Mouse (Mus musculus) MEL (cell line): ENCODE measurements around the gene Olfr644. TPM values are rescaled to one million over a fixed set of nuclear protein-coding genes. Genes with fewer than 3 reads are reported as not detected.

Experiments
- DNase-seq: peaks from one replicate; pipeline ENCODE4 v3.0.0; 2011; ENCODE audit warnings: low read depth, low spot score
- H3K27ac ChIP-seq: 2 replicates; pipeline ENCODE4 v1.5.1; 2012; ENCODE audit warnings: low read depth, mild to moderate bottlenecking, control low read depth, low read length, moderate library complexity; ENCODE audit not compliant: control insufficient read depth
- H3K27me3 ChIP-seq, 2 experiments: fragments of 150-350 bp in 1 of 2; sonication (generic) in 1 of 2; 2 replicates each; pipeline ENCODE4 v1.6.1; 2012; ENCODE audit warnings: low read length in 2 of 2, mild to moderate bottlenecking in 2 of 2, improper control_type of control experiment in 1 of 2, moderate library complexity in 1 of 2; ENCODE audit not compliant: insufficient read depth in 2 of 2, control insufficient read depth in 1 of 2
- H3K36me3 ChIP-seq, 2 experiments: 2 replicates each; pipeline ENCODE4 v1.6.1; 2012 to 2014; ENCODE audit warnings: low read length in 2 of 2, improper control_type of control experiment in 1 of 2, inconsistent platforms in 1 of 2, mild to moderate bottlenecking in 1 of 2; ENCODE audit not compliant: insufficient read depth in 2 of 2, control insufficient read depth in 1 of 2
- H3K4me1 ChIP-seq, 2 experiments: fragments of 150-350 bp in 1 of 2; sonication (generic) in 1 of 2; 2 replicates each; pipeline ENCODE4 v1.6.1; 2012; ENCODE audit warnings: low read length in 2 of 2, improper control_type of control experiment in 1 of 2, mild to moderate bottlenecking in 1 of 2; ENCODE audit not compliant: insufficient read depth in 2 of 2, control insufficient read depth in 1 of 2
- H3K4me3 ChIP-seq, 2 experiments: fragments of 150-350 bp in 1 of 2; sonication (generic) in 1 of 2; 2 replicates each; pipeline ENCODE4 v1.5.1; 2012; ENCODE audit warnings: low read depth in 2 of 2, low read length in 2 of 2, mild to moderate bottlenecking in 2 of 2, moderate library complexity in 2 of 2, control low read depth in 1 of 2, improper control_type of control experiment in 1 of 2; ENCODE audit not compliant: control insufficient read depth in 1 of 2, insufficient read depth in 1 of 2
- H3K79me2 ChIP-seq: 2 replicates; pipeline ENCODE4 v1.6.1; 2012; ENCODE audit warnings: mild to moderate bottlenecking, low read length, moderate library complexity; ENCODE audit not compliant: control insufficient read depth, poor library complexity, insufficient read depth
- H3K9ac ChIP-seq: 2 replicates; pipeline ENCODE4 v1.6.1; 2012; ENCODE audit warnings: low read depth, mild to moderate bottlenecking, control low read depth, low read length, moderate library complexity; ENCODE audit not compliant: control insufficient read depth, poor library complexity, severe bottlenecking
- H3K9me3 ChIP-seq: fragments of 150-350 bp; sonication (generic); replicated peaks from 2 replicates; pipeline ENCODE4 v1.6.1; 2012; ENCODE audit warnings: mild to moderate bottlenecking, low read length, improper control_type of control experiment, moderate library complexity; ENCODE audit not compliant: insufficient read depth
- CTCF ChIP-seq, 3 experiments: IDR thresholded peaks in 2 of 3; conservative IDR thresholded peaks in 1 of 3; 2 replicates each; pipeline ENCODE4 v1.5.1; 2011 to 2012; ENCODE audit warnings: low read length in 3 of 3, low read depth in 2 of 3, mild to moderate bottlenecking in 2 of 3, improper control_type of control experiment in 1 of 3, inconsistent platforms in 1 of 3, mixed read lengths in 1 of 3, moderate library complexity in 1 of 3; ENCODE audit not compliant: control insufficient read depth in 1 of 3, insufficient read depth in 1 of 3, poor library complexity in 1 of 3, severe bottlenecking in 1 of 3
- E2F4 ChIP-seq: IDR thresholded peaks from 2 replicates; pipeline ENCODE4 v1.6.1; 2011; ENCODE audit warnings: low read depth, low read length, improper control_type of control experiment, borderline replicate concordance
- ELF1 ChIP-seq: IDR thresholded peaks from 2 replicates; pipeline ENCODE4 v1.6.1; 2014; ENCODE audit warnings: low read depth, mild to moderate bottlenecking, inconsistent platforms, low read length, improper control_type of control experiment, moderate library complexity
- EP300 ChIP-seq, 2 experiments: IDR thresholded peaks; 2 replicates each; pipeline ENCODE4 v1.6.1; 2011; ENCODE audit warnings: improper control_type of control experiment in 2 of 2, low read length in 2 of 2, low read depth in 1 of 2, mild to moderate bottlenecking in 1 of 2
- ETS1 ChIP-seq: IDR thresholded peaks from 2 replicates; pipeline ENCODE4 v1.6.1; 2012; ENCODE audit warnings: low read depth, mild to moderate bottlenecking, inconsistent platforms, low read length, improper control_type of control experiment, moderate library complexity
- HCFC1 ChIP-seq: IDR thresholded peaks from 2 replicates; pipeline ENCODE4 v1.6.1; 2012; ENCODE audit warnings: low read depth, mild to moderate bottlenecking, inconsistent platforms, low read length, improper control_type of control experiment, moderate library complexity
- MAZ ChIP-seq: IDR thresholded peaks from 2 replicates; pipeline ENCODE4 v1.6.1; 2012; ENCODE audit warnings: low read depth, mild to moderate bottlenecking, inconsistent platforms, low read length, improper control_type of control experiment
- MXI1 ChIP-seq: IDR thresholded peaks from 2 replicates; pipeline ENCODE4 v1.6.1; 2011; ENCODE audit warnings: mild to moderate bottlenecking, low read depth, low read length, improper control_type of control experiment
- MYB ChIP-seq: IDR thresholded peaks from 2 replicates; pipeline ENCODE4 v1.6.1; 2011; ENCODE audit warnings: mild to moderate bottlenecking, low read depth, low read length, improper control_type of control experiment
- MYC ChIP-seq: IDR thresholded peaks from 2 replicates; pipeline ENCODE4 v1.6.1; 2011; ENCODE audit warnings: low read depth, mild to moderate bottlenecking, low read length, improper control_type of control experiment, moderate library complexity
- NELFE ChIP-seq: IDR thresholded peaks from 2 replicates; pipeline ENCODE4 v1.6.1; 2011; ENCODE audit warnings: low read depth, low read length, improper control_type of control experiment
- POLR2A ChIP-seq, 2 experiments: IDR thresholded peaks; 2 replicates each; pipeline ENCODE4 v1.6.1; 2011 to 2012; ENCODE audit warnings: low read length in 2 of 2, mild to moderate bottlenecking in 2 of 2, control low read depth in 1 of 2, improper control_type of control experiment in 1 of 2, low read depth in 1 of 2, moderate library complexity in 1 of 2; ENCODE audit not compliant: control insufficient read depth in 1 of 2, insufficient read depth in 1 of 2, poor library complexity in 1 of 2
- POLR2AphosphoS5 ChIP-seq: IDR thresholded peaks from 2 replicates; pipeline ENCODE4 v1.6.1; 2012; ENCODE audit warnings: low read depth, borderline replicate concordance, mild to moderate bottlenecking, inconsistent platforms, low read length, moderate library complexity, mixed read lengths
- TAL1 ChIP-seq: IDR thresholded peaks from 2 replicates; pipeline ENCODE4 v1.6.1; 2012; ENCODE audit warnings: mild to moderate bottlenecking, inconsistent platforms, low read length, moderate library complexity, mixed read lengths
- TBP ChIP-seq: IDR thresholded peaks from 2 replicates; pipeline ENCODE4 v1.8.0; 2011; ENCODE audit warnings: low read depth, low read length, improper control_type of control experiment
- USF1 ChIP-seq: IDR thresholded peaks from 2 replicates; pipeline ENCODE4 v1.6.1; 2014; ENCODE audit warnings: low read depth, mild to moderate bottlenecking, inconsistent platforms, low read length, improper control_type of control experiment, moderate library complexity
- USF2 ChIP-seq, 2 experiments: IDR thresholded peaks; 2 replicates each; pipeline ENCODE4 v1.6.1; 2011 to 2012; ENCODE audit warnings: improper control_type of control experiment in 2 of 2, low read length in 2 of 2, borderline replicate concordance in 1 of 2, inconsistent platforms in 1 of 2, low read depth in 1 of 2, mild to moderate bottlenecking in 1 of 2; ENCODE audit not compliant: insufficient read depth in 1 of 2
- ZKSCAN1 ChIP-seq: IDR thresholded peaks from 2 replicates; pipeline ENCODE4 v1.6.1; 2012; ENCODE audit warnings: low read depth, mild to moderate bottlenecking, inconsistent platforms, low read length, improper control_type of control experiment, moderate library complexity
- ZMIZ1 ChIP-seq: IDR thresholded peaks from 2 replicates; pipeline ENCODE4 v1.6.1; 2012; ENCODE audit warnings: low read depth, mild to moderate bottlenecking, inconsistent platforms, low read length, improper control_type of control experiment, moderate library complexity
- ZNF384 ChIP-seq: IDR thresholded peaks from 2 replicates; pipeline ENCODE4 v1.6.1; 2012; ENCODE audit warnings: low read depth, mild to moderate bottlenecking, inconsistent platforms, low read length, improper control_type of control experiment
- polyA plus RNA-seq, 2 experiments: library from polyadenylated mRNA; stranded (reverse) in 1 of 2; unstranded in 1 of 2; fragments of >175 nt in 1 of 2; fragments of >200 nt in 1 of 2; gene quantifications; 2 replicates each; pipeline versions ENCODE4 v1.2.1 to v1.2.4; 2012; ENCODE audit warnings: low replicate concordance in 2 of 2, low read depth in 1 of 2; ENCODE audit not compliant: insufficient read length in 2 of 2, insufficient read depth in 1 of 2, missing spikeins in 1 of 2
- total RNA-seq: library from RNA; depleted of rRNA; stranded (reverse); fragments of 300-350 nt; gene quantifications from 2 replicates; pipeline ENCODE4 v1.2.3, GENCODE M21; 2012; rRNA removed

The Olfr644 gene
- total and polyA plus RNA-seq, 3 experiments: not detected

DNA sequence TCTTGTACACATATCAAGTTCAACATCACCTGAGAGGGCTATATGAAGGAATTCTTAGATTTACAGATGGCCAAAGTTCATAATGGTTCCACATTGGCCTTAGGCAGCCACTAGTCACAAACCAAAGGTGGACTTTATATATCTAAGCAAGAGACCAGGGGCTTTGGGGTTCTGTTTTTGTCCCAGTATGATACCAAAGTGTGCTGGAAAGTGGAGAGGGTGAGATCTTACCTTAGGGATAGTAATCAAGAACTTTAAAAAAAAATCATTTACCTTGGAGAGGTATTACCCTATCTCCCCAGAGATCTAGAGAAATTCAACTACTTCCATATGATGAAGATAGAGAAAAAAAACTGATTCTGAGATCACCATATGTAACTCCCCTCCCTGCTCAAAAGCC, 54.5 kb downstream of the Olfr644 start, which contains the start of gene Olfr639:
Olfr639 (minus strand) TSS at position 101 of the 400 bp plus-strand sequence.
- no peak for DNase-seq
- H3K4me1 ChIP-seq: no peaks in the 10 kb centered on the region
- H3K9ac ChIP-seq: no peak within 1 kb of the TSS
- H3K4me3 ChIP-seq: no peak within 1 kb of the TSS
- no peaks in the 10 kb centered on the region for H3K27me3 ChIP-seq
- no peaks in the 10 kb centered on the region for H3K9me3 ChIP-seq
- no peaks in the 10 kb centered on the region for H3K79me2 ChIP-seq
- no peaks in the 10 kb centered on the region for H3K36me3 ChIP-seq
- no peak for TF ChIP-seq ZKSCAN1
- no peak for TF ChIP-seq USF1
- no peak for TF ChIP-seq MXI1
- no peak for TF ChIP-seq HCFC1
- TF ChIP-seq USF2 (IDR thresholded peaks at IDR 0.05; ENCODE audit: borderline replicate concordance in 1 of 2, insufficient read depth in 1 of 2, low read depth in 1 of 2, low read length in 2 of 2): no peak
- TF ChIP-seq CTCF (IDR thresholded peaks at IDR 0.05 in 2 of 3, conservative IDR thresholded peaks at IDR 0.05 in 1 of 3; ENCODE audit: control insufficient read depth in 1 of 3, insufficient read depth in 1 of 3, low read depth in 2 of 3, low read length in 3 of 3, poor library complexity in 1 of 3, severe bottlenecking in 1 of 3): no peak
- no peak for TF ChIP-seq E2F4
- no peak for TF ChIP-seq POLR2A (IDR thresholded peaks at IDR 0.05; ENCODE audit: control insufficient read depth in 1 of 2, insufficient read depth in 1 of 2, low read depth in 1 of 2, low read length in 2 of 2, poor library complexity in 1 of 2)
- no peak for TF ChIP-seq ETS1
- no peak for TF ChIP-seq TAL1
- TF ChIP-seq ELF1: no peak
- no peak for TF ChIP-seq MYC
- no peak for TF ChIP-seq ZMIZ1
- TF ChIP-seq ZNF384: no peak
- TF ChIP-seq EP300 (IDR thresholded peaks at IDR 0.05; ENCODE audit: low read depth in 1 of 2, low read length in 2 of 2): no peak
- TF ChIP-seq POLR2AphosphoS5: no peak
- no peak for TF ChIP-seq MYB
- no peak for TF ChIP-seq MAZ
- TF ChIP-seq TBP: no peak
- TF ChIP-seq NELFE: no peak
- no peak within 1 kb of the TSS for H3K27ac ChIP-seq

Other genes starting within 250 kb of the Olfr644 start
- 79.0 and 138 TPM in 2 replicates for gene Hbb-bs, start 243.8 kb downstream of the Olfr644 start, total RNA-seq
- gene Hbb-bs, start 243.8 kb downstream of the Olfr644 start, polyA plus RNA-seq: 100 to 1,000 TPM in 1 of 2 experiments, not detected in 1; 208 TPM
- not detected in 2 replicates for gene Hbb-bh2, start 231.3 kb downstream of the Olfr644 start, total RNA-seq
- not detected for gene Hbb-bh2, start 231.3 kb downstream of the Olfr644 start, polyA plus RNA-seq
- gene Hbb-bh1, start 228.7 kb downstream of the Olfr644 start, total RNA-seq: not detected in 2 replicates
- gene Hbb-bh1, start 228.7 kb downstream of the Olfr644 start, polyA plus RNA-seq: under 1 TPM in 1 of 2 experiments, not detected in 1; 0.15 TPM
- gene Hbb-y, start 218.7 kb downstream of the Olfr644 start, total RNA-seq: not detected in 2 replicates
- under 1 TPM in 1 of 2 experiments, not detected in 1; 0.11 TPM for gene Hbb-y, start 218.7 kb downstream of the Olfr644 start, polyA plus RNA-seq
- gene Olfr66, start 185.6 kb downstream of the Olfr644 start, total RNA-seq: not detected in 2 replicates
- gene Olfr66, start 185.6 kb downstream of the Olfr644 start, polyA plus RNA-seq: not detected
- gene Olfr64, start 177.4 kb downstream of the Olfr644 start, total RNA-seq: not detected in 2 replicates
- gene Olfr64, start 177.4 kb downstream of the Olfr644 start, polyA plus RNA-seq: not detected
- gene Olfr65, start 168.4 kb downstream of the Olfr644 start, total RNA-seq: not detected in 2 replicates
- not detected for gene Olfr65, start 168.4 kb downstream of the Olfr644 start, polyA plus RNA-seq
- gene Olfr631, start 143.0 kb downstream of the Olfr644 start, total RNA-seq: not detected in 2 replicates
- gene Olfr631, start 143.0 kb downstream of the Olfr644 start, polyA plus RNA-seq: not detected
- gene Olfr632, start 137.5 kb downstream of the Olfr644 start, total RNA-seq: not detected in 2 replicates
- not detected for gene Olfr632, start 137.5 kb downstream of the Olfr644 start, polyA plus RNA-seq
- not detected in 2 replicates for gene Olfr633, start 127.4 kb downstream of the Olfr644 start, total RNA-seq
- gene Olfr633, start 127.4 kb downstream of the Olfr644 start, polyA plus RNA-seq: not detected
- not detected in 2 replicates for gene Olfr635, start 100.7 kb downstream of the Olfr644 start, total RNA-seq
- gene Olfr635, start 100.7 kb downstream of the Olfr644 start, polyA plus RNA-seq: not detected
- not detected in 2 replicates for gene Olfr638, start 73.1 kb downstream of the Olfr644 start, total RNA-seq
- not detected for gene Olfr638, start 73.1 kb downstream of the Olfr644 start, polyA plus RNA-seq
- gene Olfr639, start 54.6 kb downstream of the Olfr644 start, total RNA-seq: not detected in 2 replicates
- under 1 TPM in 1 of 2 experiments, not detected in 1; 0.03 TPM for gene Olfr639, start 54.6 kb downstream of the Olfr644 start, polyA plus RNA-seq
- gene Olfr640, start 46.3 kb downstream of the Olfr644 start, total RNA-seq: not detected in 2 replicates
- not detected for gene Olfr640, start 46.3 kb downstream of the Olfr644 start, polyA plus RNA-seq
- not detected in 2 replicates for gene Olfr641, start 36.4 kb downstream of the Olfr644 start, total RNA-seq
- not detected for gene Olfr641, start 36.4 kb downstream of the Olfr644 start, polyA plus RNA-seq
- not detected in 2 replicates for gene Olfr642, start 19.2 kb downstream of the Olfr644 start, total RNA-seq
- gene Olfr642, start 19.2 kb downstream of the Olfr644 start, polyA plus RNA-seq: not detected
- gene 4930516K23Rik, start 10.4 kb downstream of the Olfr644 start, total RNA-seq: not detected in 2 replicates
- gene 4930516K23Rik, start 10.4 kb downstream of the Olfr644 start, polyA plus RNA-seq: not detected
- not detected in 2 replicates for gene Olfr645, start 13.6 kb upstream of the Olfr644 start, total RNA-seq
- not detected for gene Olfr645, start 13.6 kb upstream of the Olfr644 start, polyA plus RNA-seq
- not detected in 2 replicates for gene Olfr646, start 33.0 kb upstream of the Olfr644 start, total RNA-seq
- gene Olfr646, start 33.0 kb upstream of the Olfr644 start, polyA plus RNA-seq: not detected
- not detected in 2 replicates for gene Ubqln5, start 58.0 kb upstream of the Olfr644 start, total RNA-seq
- gene Ubqln5, start 58.0 kb upstream of the Olfr644 start, polyA plus RNA-seq: not detected
- gene Olfr643, start 65.5 kb upstream of the Olfr644 start, total RNA-seq: not detected in 2 replicates
- not detected for gene Olfr643, start 65.5 kb upstream of the Olfr644 start, polyA plus RNA-seq
- not detected in 2 replicates for gene Ubqln3, start 71.4 kb upstream of the Olfr644 start, total RNA-seq
- gene Ubqln3, start 71.4 kb upstream of the Olfr644 start, polyA plus RNA-seq: not detected
- not detected in 2 replicates for gene Ubqlnl, start 78.7 kb upstream of the Olfr644 start, total RNA-seq
- gene Ubqlnl, start 78.7 kb upstream of the Olfr644 start, polyA plus RNA-seq: not detected
- gene Olfm5, start 93.0 kb upstream of the Olfr644 start, total RNA-seq: not detected in 2 replicates
- not detected for gene Olfm5, start 93.0 kb upstream of the Olfr644 start, polyA plus RNA-seq
- not detected in 2 replicates for gene Olfr648, start 111.5 kb upstream of the Olfr644 start, total RNA-seq
- gene Olfr648, start 111.5 kb upstream of the Olfr644 start, polyA plus RNA-seq: not detected
- not detected in 2 replicates for gene Olfr649, start 124.1 kb upstream of the Olfr644 start, total RNA-seq
- not detected for gene Olfr649, start 124.1 kb upstream of the Olfr644 start, polyA plus RNA-seq
- gene Trim6, start 146.9 kb upstream of the Olfr644 start, total RNA-seq: not detected in 2 replicates
- 1 to 10 TPM in 1 of 2 experiments, not detected in 1; 4.1 TPM for gene Trim6, start 146.9 kb upstream of the Olfr644 start, polyA plus RNA-seq
- 0.23 and 0.42 TPM in 2 replicates for gene Trim34a, start 172.6 kb upstream of the Olfr644 start, total RNA-seq
- gene Trim34a, start 172.6 kb upstream of the Olfr644 start, polyA plus RNA-seq: under 1 TPM in 1 of 2 experiments, not detected in 1; 0.58 TPM
- gene Trim5, start 216.2 kb upstream of the Olfr644 start, total RNA-seq: not detected in 2 replicates
- under 1 TPM in 1 of 2 experiments, not detected in 1; 0.11 TPM for gene Trim5, start 216.2 kb upstream of the Olfr644 start, polyA plus RNA-seq
- not detected in 2 replicates for gene Trim12a, start 243.6 kb upstream of the Olfr644 start, total RNA-seq
- gene Trim12a, start 243.6 kb upstream of the Olfr644 start, polyA plus RNA-seq: under 1 TPM in 1 of 2 experiments, not detected in 1; 0.14 TPM